Mouse (Mus musculus): ENCODE measurements around the gene Pan2.

Gene Pan2

DNA sequence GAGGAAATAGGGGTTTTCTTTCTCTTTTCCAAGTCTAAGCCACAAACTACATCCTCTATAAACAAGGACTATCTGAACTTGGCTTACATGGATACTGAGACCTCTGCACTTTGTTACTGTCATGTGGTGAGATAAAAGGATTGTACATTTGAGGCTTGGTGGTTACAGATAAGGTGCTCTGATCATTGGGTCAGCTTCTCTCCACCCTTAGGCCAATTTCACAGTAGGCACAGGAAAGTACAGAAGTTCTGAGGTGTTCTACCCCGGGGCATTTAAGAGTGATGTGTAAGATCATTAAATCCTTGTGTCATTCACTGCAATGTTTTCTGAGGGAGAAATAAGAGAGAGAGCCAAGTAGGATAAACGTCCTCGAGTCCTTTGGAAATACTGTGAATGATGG is 33.5 kb downstream of the Pan2 start:
- no peak for DNase-seq (ENCODE audit: low spot score in 2 of 2)

DNA sequence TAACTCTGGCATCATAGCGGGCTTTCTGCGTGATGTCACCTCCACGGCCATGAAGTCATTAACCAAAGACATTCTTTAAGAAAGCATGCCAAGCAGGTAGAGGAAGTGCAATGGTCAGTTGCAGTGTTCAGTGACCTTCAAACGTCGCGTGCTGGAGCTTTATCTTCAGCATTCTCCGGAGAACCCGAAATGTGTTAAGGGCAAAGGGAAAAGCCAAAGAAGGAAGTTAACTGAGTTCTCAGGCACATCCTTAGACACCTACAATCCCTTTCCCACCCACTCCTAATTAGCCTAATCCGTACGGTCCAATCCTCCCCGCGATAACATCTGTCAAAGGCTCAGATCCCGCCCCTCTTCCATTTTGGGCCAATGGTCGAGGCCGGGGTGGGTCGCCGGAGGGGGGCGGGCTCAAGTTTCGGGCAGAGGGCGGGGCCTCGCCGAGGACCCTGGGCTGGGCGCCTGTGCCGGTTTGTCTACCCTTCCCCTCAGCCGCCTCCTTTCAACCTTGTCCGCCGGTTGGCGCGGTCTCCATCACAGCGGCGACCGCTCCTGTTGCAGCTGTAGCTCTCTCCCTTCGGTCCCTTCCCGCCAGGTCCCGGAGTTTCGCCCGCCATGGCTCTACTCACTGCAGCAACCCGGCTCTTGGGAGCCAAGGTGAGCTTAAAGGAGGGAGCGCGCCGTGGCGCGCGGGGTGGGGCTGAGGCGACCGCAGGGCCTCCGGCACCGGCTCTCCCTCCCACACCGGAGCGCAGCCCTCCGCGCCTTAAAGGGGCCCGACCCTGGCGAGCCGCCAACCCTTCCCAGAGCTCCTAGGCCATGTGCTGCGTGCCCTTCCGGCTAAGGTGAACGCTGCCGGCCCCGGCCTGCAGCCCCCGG is 34.4 kb downstream of the Pan2 start, which contains the start of gene Cs:
Gene Cs, plus strand, starts transcription at position 429 of the 876 bp plus-strand sequence.
- peak; percentile 84 to 92 for DNase-seq (ENCODE audit: low spot score in 2 of 2)

DNA sequence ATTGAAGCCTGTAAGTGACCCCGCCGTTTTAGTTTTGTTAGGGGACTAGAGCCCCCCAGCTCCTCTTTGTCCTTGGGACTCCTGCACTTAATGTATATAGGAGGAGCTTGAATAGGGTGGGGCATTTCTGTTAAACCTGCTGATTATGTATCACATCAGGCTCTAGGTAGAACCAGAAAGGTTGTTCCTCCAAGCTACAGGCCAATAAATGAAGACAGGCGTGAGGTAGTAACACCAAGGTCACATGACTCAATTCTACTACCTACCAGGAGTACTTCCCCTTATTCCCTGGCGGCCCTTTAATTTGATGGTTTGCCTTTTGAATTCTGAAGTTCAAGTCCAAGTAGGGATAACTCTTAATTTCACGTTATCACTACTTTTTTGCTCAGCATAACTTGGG is 35.3 kb downstream of the Pan2 start:
- no peak for DNase-seq (ENCODE audit: low spot score in 2 of 2)

DNA sequence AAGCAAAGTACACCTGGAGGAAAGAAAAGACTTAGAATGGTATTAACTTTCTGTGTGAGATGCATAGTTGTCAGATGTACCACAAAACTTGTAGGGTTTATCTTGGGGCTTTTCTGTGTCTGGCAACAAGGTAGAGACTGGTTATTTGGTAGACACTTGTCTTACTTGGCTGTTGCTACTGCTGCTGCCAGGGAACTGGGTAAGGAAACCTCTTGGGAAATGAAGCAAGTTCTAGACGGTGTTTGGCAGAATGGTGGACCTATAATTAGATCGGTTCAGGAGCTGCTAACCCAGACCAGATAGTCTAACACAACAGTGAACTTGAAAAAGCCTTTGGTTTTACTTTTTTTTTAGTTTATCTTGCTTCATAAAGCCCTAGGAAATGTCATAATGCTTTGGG is 35.8 kb downstream of the Pan2 start:
- DNase-seq (ENCODE audit: low spot score in 2 of 2), result no peak

DNA sequence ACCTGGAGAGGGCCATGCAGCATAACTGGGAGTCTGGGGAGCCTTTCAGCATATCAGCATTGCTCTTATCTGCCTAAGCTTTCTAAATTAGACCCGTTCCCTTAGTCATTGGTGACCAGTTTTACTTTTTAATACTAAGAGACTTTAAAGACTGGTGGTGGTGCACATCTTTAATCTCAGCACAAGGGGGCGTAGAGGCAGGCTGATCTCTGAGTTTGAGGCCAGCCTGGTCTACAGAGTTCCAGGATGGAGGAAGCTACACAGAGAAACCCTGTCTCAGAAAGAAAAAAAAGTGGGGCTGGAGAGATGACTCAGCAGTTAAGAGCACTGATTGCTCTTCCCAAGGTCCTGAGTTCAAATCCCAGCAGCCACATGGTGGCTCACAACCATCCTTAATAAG is 37.1 kb downstream of the Pan2 start:
- DNase-seq (ENCODE audit: low spot score in 2 of 2), result no peak

DNA sequence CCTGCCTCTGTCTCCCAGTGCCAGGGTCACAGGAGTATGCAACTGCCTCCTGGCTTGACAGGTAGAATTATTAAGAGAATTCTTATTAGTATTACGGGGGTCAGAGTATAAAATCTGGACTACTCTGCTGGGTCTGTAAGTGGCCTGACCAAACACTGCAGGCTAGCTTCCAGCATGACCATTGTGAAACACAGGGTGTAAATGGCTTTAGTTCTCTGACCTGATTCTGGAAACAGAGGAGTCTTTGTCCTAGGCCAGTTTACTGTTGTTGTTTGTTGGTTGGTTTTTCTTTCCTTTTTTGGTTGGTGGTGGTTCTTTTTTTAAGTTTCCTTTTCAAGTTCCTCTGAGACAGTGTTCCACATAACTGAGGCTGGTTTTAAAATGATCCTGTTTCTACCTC is 40.3 kb downstream of the Pan2 start:
- DNase-seq (ENCODE audit: low spot score in 2 of 2), result no peak

DNA sequence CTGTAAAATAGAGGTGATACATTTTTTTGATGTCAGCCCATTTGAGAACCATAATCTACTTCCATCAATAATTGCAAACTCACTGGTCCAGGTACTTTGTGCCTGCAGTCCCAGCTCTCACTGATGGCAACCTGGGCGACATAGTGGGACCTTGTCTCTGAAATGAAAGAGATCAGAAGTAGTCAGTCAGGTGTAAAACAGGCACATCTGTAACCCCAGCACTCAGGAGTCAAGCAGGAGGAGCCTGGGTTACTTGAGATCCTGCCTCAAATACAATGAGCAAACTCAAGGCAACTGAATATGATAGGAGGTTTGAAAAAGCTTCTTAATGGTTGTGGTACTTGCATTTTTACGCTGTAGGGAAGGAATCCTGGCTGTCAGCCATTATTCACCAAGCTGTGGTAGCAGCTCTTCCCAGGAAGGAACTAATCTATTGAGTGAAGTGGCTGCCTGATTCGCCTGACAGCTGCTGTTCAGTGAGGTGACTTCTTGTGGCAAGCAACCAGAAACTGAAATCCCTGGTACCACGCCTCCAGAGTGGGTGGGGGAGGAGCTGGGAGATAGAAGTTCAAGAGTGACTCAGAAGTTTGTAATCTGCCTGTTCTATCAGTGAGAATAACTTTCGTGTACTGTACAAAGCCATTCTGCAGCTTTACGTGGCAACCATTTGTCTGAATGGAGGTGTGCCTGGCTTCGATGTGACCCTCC is 41.6 kb downstream of the Pan2 start:
- DNase-seq (ENCODE audit: low spot score in 2 of 2), result peak in 1 of 2 experiments; percentile 25

DNA sequence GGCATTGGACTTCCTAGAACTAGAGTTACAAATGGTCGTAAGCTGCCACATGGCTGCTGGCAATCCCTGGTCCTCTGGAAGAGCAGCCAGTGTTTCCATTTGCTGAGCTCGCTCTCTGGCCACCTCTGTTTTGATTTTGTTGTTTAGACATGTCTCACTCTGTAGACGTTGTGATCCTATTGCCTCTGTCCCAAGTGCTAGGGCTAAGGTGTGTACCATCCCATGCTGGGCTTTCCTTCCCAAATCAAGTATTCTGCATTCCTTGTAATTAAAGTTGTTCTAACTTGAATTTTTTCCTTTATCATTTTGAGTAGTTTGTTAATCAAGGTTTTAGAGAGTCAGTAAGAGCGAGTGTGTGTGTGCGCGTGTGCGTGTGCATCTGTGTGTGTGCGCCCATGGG is 44.4 kb downstream of the Pan2 start:
- DNase-seq (ENCODE audit: low spot score in 2 of 2), result no peak

DNA sequence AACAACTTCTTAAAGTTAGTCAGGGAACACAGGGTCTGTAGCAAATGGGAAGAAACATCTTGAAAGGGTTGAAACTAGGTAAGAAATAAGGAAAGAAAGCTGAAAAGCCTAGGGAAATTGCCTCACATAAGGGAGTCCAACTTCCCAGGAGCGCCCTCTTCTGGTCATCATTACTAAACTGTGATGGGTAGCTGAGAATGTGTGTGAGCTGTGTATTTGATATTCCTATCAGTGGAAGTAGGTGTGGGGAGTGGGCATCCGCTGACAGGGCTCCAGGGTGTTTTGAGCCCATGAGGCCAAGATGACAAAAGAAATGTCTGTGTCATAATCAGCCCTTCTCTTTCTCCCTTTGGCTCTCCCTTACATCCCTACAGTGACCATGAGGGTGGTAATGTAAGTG is 55.7 kb downstream of the Pan2 start:
- DNase-seq (ENCODE audit: low spot score in 2 of 2), result peak in 1 of 2 experiments; percentile 52

DNA sequence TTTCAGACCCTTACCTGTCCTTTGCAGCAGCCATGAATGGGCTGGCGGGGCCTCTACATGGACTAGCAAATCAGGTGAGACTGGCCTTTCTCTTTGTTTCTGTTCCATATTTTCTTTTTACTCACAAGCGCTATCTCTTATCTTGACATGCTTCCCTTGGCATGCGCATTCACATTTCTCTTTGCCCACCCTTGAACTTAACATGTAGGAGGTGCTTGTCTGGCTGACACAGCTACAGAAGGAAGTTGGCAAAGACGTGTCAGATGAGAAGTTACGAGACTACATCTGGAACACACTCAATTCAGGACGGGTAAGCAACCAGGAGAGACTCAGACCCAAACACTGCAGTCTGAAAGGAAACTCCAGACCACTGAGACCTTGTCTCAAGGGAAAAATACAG is 56.1 kb downstream of the Pan2 start:
- no peak for DNase-seq (ENCODE audit: low spot score in 2 of 2)

DNA sequence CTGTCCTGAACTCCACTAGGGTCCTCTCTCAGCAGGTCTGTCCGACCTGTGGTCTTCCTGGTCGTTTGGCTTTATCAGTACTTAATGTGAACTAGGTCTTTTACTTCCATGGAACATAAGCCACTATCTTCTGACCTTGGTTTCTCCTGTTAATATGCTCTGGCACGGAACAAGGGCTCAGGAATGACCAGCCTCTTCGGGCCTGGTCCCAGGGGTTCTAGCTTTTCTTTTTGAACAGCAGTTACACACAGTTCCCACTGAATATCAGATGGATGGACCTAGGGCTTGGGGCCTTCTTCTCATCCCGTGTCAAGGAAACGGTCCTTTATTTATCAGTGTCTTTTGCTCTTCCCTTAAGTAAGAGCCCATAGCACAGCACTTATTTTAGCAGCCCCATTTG is 58.7 kb downstream of the Pan2 start:
- DNase-seq (ENCODE audit: low spot score in 2 of 2), result no peak

DNA sequence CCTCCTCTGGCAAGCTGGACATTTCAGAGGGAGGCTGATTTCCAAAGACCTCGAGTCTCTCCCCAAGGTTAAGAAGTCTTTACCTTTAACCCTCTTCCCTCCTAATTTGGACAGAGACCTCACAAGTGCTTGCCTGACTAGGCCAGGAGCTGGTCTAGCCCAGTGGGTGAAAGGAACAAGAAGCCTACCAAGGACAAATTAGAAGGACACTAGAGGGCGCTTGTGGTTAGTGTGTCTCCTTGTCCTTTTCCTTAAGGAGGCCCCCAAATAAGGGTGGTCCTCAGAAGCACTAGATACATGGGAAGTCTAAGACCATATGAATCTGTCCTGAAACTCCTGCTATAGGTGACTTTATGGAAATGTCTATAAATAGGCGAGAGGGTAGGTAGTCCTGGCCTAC is 59.4 kb downstream of the Pan2 start:
- no peak for DNase-seq (ENCODE audit: low spot score in 2 of 2)

DNA sequence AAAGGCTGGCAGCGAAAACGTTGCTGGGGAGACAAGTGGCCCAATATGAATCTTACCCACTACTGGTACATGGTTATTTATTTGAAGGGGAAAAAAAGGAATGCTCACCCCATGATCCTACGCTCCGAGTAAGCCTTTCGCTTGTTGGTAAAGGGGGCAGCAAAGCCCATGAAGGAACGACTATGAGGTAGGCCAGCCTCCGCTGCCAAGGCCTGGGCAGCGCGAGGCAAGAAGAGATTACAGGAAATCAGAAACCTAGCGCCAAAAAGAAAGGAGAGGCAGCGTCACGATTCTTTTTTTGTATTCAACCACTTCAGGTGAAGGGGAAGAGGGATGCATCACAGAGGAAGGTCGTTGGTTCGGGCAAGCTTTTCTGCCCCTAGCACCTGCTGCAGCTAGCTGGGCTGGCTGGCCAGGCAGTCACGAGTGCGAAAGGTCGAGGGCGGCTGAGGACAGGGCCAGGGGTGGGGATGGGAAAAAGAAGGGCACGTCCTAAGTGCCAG is 64.8 kb downstream of the Pan2 start:
- no peak for DNase-seq (ENCODE audit: low spot score in 2 of 2)

DNA sequence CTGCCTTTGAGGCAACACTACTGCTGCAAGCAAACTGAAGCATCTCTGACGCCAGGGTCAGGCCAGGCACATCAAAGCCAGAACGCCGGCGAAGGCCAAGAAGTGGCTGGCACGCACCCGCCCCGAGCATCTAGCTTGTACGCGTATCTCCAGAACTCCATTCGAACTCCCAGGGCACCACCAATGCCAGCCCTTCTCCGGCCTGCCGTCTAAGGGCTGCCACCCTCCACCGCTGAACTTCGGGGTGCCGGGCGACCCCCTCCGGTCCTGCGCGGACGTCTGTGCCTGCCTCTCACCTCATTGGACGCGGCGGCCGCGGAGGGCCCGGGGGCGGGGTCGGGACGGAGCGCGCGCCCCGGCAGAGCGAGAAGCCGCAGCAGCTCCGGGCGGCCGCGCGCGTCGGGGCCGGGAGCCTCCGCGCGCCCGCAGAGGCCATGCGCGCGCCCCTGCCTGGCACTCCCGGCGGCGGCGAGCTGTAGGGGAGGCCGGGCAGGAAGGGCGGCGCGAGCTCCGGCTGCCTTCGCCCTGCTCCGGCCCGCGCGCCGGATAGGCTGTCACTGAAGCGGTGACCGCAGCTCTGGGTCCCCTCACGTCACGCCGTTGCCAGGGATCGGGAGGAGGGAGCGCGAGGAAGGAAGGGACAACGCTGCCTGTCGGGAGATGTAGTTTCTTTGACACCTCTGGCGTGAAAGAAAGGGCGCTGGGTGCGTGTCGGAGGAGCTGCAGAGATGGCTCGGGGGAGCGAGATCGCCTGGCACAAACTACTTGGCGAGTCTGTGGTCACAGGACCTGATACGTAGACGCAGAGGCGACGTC is 65.5 kb downstream of the Pan2 start, which contains the start of gene Coq10a:
Gene Coq10a, minus strand, starts transcription at position 596 of the 816 bp plus-strand sequence.
- DNase-seq (ENCODE audit: low spot score in 2 of 2), result peak; percentile 84 to 87

DNA sequence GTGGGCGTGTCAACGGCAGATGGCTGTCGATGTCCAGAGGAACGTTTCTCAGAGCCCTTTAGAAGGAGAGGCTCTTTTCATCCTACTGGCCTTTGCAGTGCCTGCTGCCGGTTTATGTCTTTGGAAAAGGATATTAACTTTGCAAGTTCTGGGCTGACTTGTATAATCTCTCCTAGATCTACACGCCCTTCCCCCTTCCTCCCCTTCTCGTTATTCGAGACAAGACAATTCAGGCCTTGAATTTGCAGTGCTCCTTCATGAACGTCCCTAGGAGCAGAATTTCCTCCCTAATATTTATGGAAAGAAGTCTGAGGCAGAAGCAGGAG is 66.0 kb downstream of the Pan2 start:
- no peak for DNase-seq (ENCODE audit: low spot score in 2 of 2)

DNA sequence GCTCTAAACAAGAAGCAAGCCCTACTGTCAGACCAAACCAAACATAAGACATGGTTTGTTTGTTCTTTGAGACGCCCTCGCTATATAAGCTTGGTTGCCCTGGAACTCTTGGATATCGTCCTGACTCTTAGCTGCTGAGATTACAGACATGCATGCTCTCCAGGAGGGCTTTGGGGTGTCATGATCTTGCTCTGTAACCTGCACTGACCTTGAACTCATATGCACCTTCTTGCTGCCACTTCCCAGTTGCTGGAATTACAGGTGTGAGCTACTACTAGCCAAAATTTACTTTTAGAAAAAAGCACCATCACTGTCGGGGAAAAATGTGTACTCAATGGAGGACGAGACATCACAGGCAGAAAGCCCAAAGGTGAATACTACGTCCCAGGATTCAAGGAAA is 66.5 kb downstream of the Pan2 start:
- no peak for DNase-seq (ENCODE audit: low spot score in 2 of 2)

DNA sequence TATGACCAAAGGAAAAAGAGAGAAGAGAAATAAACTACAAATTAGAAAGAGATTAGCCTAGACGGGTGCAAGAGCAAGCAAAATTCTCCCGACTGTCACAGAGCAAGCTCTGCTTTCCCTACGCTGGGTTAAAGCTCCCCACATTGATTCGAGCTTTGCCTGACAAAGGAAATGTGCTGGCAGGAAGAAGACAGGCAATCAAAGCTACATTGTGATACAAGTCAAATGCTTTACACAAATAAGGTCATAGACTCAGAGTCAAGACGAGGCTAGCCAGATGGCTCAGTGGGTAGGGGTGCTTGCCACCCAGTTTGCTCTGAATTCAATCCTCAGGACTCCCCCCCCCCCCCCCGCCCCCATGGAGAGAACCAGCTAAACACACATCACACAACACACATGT is 66.9 kb downstream of the Pan2 start:
- DNase-seq (ENCODE audit: low spot score in 2 of 2), result no peak

DNA sequence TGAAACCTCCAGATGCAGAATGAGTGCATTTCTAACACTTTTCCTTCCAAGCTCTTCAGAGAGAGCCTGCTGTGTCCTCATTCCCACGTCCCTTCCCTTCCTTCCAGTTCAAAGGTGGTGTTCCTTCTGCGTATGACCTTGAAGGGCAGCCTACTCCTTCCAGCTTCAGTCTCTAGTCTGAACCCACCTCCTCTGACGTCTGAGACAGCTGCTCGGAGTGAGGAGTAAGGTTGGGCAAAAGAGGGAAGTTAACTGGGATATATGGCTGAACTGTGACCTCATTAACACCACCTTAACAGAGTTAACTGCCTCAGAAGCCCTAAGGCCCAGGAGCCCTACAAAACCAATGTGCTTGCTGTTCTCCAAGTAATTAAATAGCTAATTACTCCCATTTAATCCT is 67.5 kb downstream of the Pan2 start:
- no peak for DNase-seq (ENCODE audit: low spot score in 2 of 2)

Data from frontal cortex, postnatal 25 days (tissue).